Mouse (Mus musculus) liver, adult 10 weeks (tissue): Measurements from ENCODE around the gene Tbk1. TPM values are rescaled to one million over a fixed set of nuclear protein-coding genes. Genes with fewer than 3 reads are reported as not detected.

Experiments used
- polyA plus RNA-seq: library from polyadenylated mRNA; stranded (reverse); fragments of 350-450 nt; fragmentation: Illumina TruSeq; extraction: RNeasy Lipid Tissue Mini Kit (QIAGEN cat#74804); gene quantifications from one replicate; pipeline ENCODE4 v1.2.3, GENCODE M21; 2014; ENCODE audit warnings: low read depth, low replicate concordance

Tbk1 gene
- 35.7 TPM for polyA plus RNA-seq

GRCm38 (mm10) chr10:121586675-121587370 is at the start of gene Tbk1:
TSS of gene Tbk1 (minus strand) at chr10:121586787.

GRCm38 (mm10) chr10:121626186-121626882 is 39.7 kb upstream of the Tbk1 start, which contains the start of gene Xpot:
TSS of gene Xpot (minus strand) at chr10:121626332.

Other genes with a start within 250 kb of the Tbk1 start
- gene Tbc1d30, start 235.5 kb downstream of the Tbk1 start, polyA plus RNA-seq = 6.3 TPM
- 59.8 TPM for gene Gns, start 221.7 kb downstream of the Tbk1 start, polyA plus RNA-seq
- 18.4 TPM for gene Rassf3, start 110.4 kb downstream of the Tbk1 start, polyA plus RNA-seq
- 93.2 TPM for gene Xpot, start 39.5 kb upstream of the Tbk1 start, polyA plus RNA-seq
- not detected for gene D930020B18Rik, start 54.8 kb upstream of the Tbk1 start, polyA plus RNA-seq
- 3.9 TPM for gene BC048403, start 153.2 kb upstream of the Tbk1 start, polyA plus RNA-seq